Mouse (Mus musculus) forebrain, embryonic 16.5 days (tissue): ENCODE results near the gene Apbb2. TPM values are rescaled to one million over a fixed set of nuclear protein-coding genes. Genes with fewer than 3 reads are reported as not detected.

Experiments used
- ATAC-seq: fragments of 200-750 bp; cut with Nextera tagmentation; 2 replicates; pipeline ENCODE4 v1.8.0; 2017; ENCODE audit warnings: mild to moderate bottlenecking, moderate library complexity
- H3K27ac ChIP-seq: fragments of 300-500 bp; sonication (generic); 2 replicates; pipeline ENCODE4 v1.5.1; 2014; ENCODE audit warnings: low read length, control low read depth
- H3K27me3 ChIP-seq: fragments of 300-500 bp; sonication (generic); replicated peaks from 2 replicates; pipeline ENCODE4 v1.6.1; 2014; ENCODE audit warnings: low read length; ENCODE audit not compliant: control insufficient read depth, insufficient read depth
- H3K36me3 ChIP-seq: fragments of 300-500 bp; sonication (generic); 2 replicates; pipeline ENCODE4 v1.6.1; 2014; ENCODE audit not compliant: control insufficient read depth, insufficient read depth
- H3K4me1 ChIP-seq: fragments of 300-500 bp; sonication (generic); replicated peaks from 2 replicates; pipeline ENCODE4 v1.6.1; 2014; ENCODE audit warnings: low read length; ENCODE audit not compliant: control insufficient read depth, insufficient read depth
- H3K4me2 ChIP-seq: fragments of 300-500 bp; sonication (generic); 2 replicates; pipeline ENCODE4 v1.6.1; 2014; ENCODE audit warnings: mild to moderate bottlenecking, low read length, control low read depth
- H3K4me3 ChIP-seq: fragments of 300-500 bp; sonication (generic); replicated peaks from 2 replicates; pipeline ENCODE4 v1.5.1; 2014; ENCODE audit warnings: mild to moderate bottlenecking, low read length, control low read depth
- H3K9ac ChIP-seq: fragments of 300-500 bp; sonication (generic); replicated peaks from 2 replicates; pipeline ENCODE4 v1.6.1; 2014; ENCODE audit warnings: low read depth, low read length, control low read depth
- H3K9me3 ChIP-seq: fragments of 300-500 bp; sonication (generic); 2 replicates; pipeline ENCODE4 v1.6.1; 2016; ENCODE audit warnings: low read length; ENCODE audit not compliant: control insufficient read depth
- WGBS: fragments of 180-500 bp; shearing (Covaris S2); extraction: QIAGEN DNeasy Blood & Tissue Kit; methylation state at CpG from one replicate; pipeline ENCODE4 v1.1.7; 2014; 5-methylcytosine and 5-hydroxymethylcytosine counted together
- polyA plus RNA-seq: library from polyadenylated mRNA; unstranded; fragments of >200 nt; fragmentation: Nextera tagmentation; extraction: Ambion mirVana; gene quantifications from 2 replicates; pipeline ENCODE4 v1.2.1, GENCODE M21; 2015

The Apbb2 gene
- polyA plus RNA-seq, 1 experiment from 2014 or later: 99.1 TPM

DNA sequence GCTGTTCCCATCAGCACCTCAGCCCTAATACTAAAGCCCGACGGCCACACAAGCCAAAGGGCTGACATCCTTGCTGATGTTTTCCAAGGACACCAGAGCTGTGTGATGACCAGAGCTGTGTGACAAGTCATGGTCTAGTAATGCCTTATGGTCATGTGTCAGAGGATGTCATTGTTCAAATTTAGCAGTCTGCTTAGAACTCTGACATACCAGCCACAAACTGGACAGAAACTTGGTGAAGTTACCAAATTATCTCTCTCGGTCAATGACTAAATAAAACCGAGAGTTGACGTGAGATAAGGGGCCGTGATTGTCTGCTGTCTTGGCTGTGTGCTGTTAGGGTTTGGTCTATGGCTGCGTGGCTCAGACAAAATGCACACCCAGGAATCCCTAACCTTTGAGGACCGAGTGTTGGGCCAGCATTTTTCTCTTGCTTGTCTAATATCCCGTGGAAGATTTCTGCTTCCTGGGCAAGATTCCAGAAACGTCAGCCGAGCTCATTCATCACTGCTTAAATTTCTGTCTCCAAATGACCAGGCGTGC, 71.5 kb downstream of the Apbb2 start:
- no peak for ATAC-seq
- Histone ChIP-seq H3K9ac (no peak overlapping the region), H3K4me3 (no peak overlapping the region), H3K36me3 (no peaks in the 10 kb centered on the region), H3K27ac (no peak overlapping the region), H3K4me1 (peaks cover 10% of the 10 kb centered on the region), H3K27me3 (no peaks in the 10 kb centered on the region), H3K4me2 (no peak overlapping the region), H3K9me3 (no peaks in the 10 kb centered on the region)
- whole genome bisulfite sequencing: 78% methylated on average over 12 of the region's 12 CpGs

GRCm38 (mm10) chr5:66545573-66546141, 72.9 kb downstream of the Apbb2 start:
- Histone ChIP-seq H3K4me1 (peaks cover 10% of the 10 kb centered on the region), H3K9me3 (no peaks in the 10 kb centered on the region), H3K4me3 (no peak overlapping the region), H3K4me2 (peak overlapping the region; percentile 19; the same call in 1 of the 2 replicates), H3K36me3 (no peaks in the 10 kb centered on the region), H3K27ac (peak overlapping the region; percentile 3; the same call in 1 of the 2 replicates), H3K27me3 (no peaks in the 10 kb centered on the region), H3K9ac (peak overlapping the region; percentile 6)
- 7% methylated on average over 10 of the region's 10 CpGs for WGBS
- ATAC-seq: peak; percentile 73

DNA sequence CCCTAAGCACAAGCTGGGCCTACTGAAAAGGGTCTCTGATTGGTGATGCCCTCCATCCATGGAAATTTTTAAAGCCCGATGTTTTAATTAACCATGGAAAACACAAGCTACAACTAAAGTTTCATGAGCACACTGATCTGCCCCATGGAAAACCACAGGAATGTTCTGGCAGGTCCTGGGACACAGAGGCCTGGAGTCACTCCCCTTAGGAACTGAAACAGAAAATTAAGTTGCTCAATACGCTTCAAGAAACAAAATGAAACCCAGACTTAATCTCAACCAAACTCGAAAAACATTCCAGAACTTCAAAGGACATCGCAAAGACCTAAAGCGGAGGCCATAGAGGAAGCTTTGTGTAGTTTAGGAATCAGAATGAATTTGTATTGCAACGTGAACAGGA, 74.8 kb downstream of the Apbb2 start:
- peaks cover 10% of the 10 kb centered on the region for H3K4me1 ChIP-seq
- 44% methylated on average over 6 of the region's 6 CpGs for WGBS
- H3K4me3 ChIP-seq: no peak overlapping the region
- H3K9ac ChIP-seq: no peak overlapping the region
- H3K27me3 ChIP-seq: no peaks in the 10 kb centered on the region
- H3K4me2 ChIP-seq: no peak overlapping the region
- H3K9me3 ChIP-seq: no peaks in the 10 kb centered on the region
- ATAC-seq: no peak
- H3K27ac ChIP-seq: no peak overlapping the region
- H3K36me3 ChIP-seq: no peaks in the 10 kb centered on the region

- no peak for ATAC-seq
- WGBS: 76% methylated on average over 6 of the region's 6 CpGs
Observed at GRCm38 (mm10) chr5:66543344-66543743, 75.2 kb downstream of the Apbb2 start.

DNA sequence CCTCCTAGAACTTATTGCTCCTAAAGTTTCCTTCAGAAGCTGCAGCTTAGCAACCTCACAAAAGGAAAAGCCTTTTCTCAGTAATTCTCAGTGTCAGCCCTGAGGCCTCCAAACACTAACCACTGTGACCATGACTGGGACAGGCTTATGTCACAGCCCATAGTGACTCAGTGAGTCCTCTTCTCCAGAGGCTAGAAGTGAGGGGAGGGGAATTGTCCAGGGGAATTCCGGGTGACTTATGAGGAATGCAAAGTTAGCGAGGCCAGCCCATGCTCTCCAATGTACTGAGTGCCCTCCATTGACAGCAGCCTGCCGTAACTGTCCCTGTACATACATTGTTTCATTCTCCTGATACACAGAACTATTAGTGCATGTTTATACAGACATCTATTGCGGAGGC, 76.1 kb downstream of the Apbb2 start:
- no peak for ATAC-seq
- Histone ChIP-seq H3K4me2 (no peak overlapping the region), H3K4me1 (peaks cover 10% of the 10 kb centered on the region), H3K9me3 (no peaks in the 10 kb centered on the region), H3K27me3 (no peaks in the 10 kb centered on the region), H3K4me3 (no peak overlapping the region), H3K27ac (no peak overlapping the region), H3K9ac (no peak overlapping the region), H3K36me3 (no peaks in the 10 kb centered on the region)
- WGBS: 85% methylated on average over 4 of the region's 4 CpGs

More at GRCm38 (mm10) chr5:66543344-66543743, 75.2 kb downstream of the Apbb2 start:
- H3K27ac ChIP-seq: no peak overlapping the region
- peaks cover 10% of the 10 kb centered on the region for H3K4me1 ChIP-seq
- no peaks in the 10 kb centered on the region for H3K36me3 ChIP-seq
- H3K27me3 ChIP-seq: no peaks in the 10 kb centered on the region
- no peaks in the 10 kb centered on the region for H3K9me3 ChIP-seq
- H3K9ac ChIP-seq: no peak overlapping the region
- no peak overlapping the region for H3K4me2 ChIP-seq
- H3K4me3 ChIP-seq: no peak overlapping the region

- Histone ChIP-seq H3K4me3 (no peak overlapping the region), H3K9me3 (no peaks in the 10 kb centered on the region), H3K4me2 (no peak overlapping the region), H3K9ac (no peak overlapping the region), H3K27me3 (no peaks in the 10 kb centered on the region), H3K27ac (no peak overlapping the region), H3K4me1 (peaks cover 15% of the 10 kb centered on the region), H3K36me3 (no peaks in the 10 kb centered on the region)
- ATAC-seq: no peak
- 54% methylated on average over 4 of the region's 4 CpGs for WGBS
Observed at GRCm38 (mm10) chr5:66541385-66541784, 77.2 kb downstream of the Apbb2 start.

GRCm38 (mm10) chr5:66540246-66540645, 78.3 kb downstream of the Apbb2 start:
- no peak overlapping the region for H3K4me2 ChIP-seq
- H3K36me3 ChIP-seq: no peaks in the 10 kb centered on the region
- no peak overlapping the region for H3K27ac ChIP-seq
- 97% methylated on average over 4 of the region's 4 CpGs for WGBS
- H3K27me3 ChIP-seq: no peaks in the 10 kb centered on the region
- no peak for ATAC-seq
- no peak overlapping the region for H3K9ac ChIP-seq
- H3K9me3 ChIP-seq: no peaks in the 10 kb centered on the region
- no peak overlapping the region for H3K4me3 ChIP-seq
- peaks cover 12% of the 10 kb centered on the region; the same call in 1 of the 2 replicates for H3K4me1 ChIP-seq

- no peak overlapping the region for H3K9ac ChIP-seq
- no peak overlapping the region for H3K4me3 ChIP-seq
- no peaks in the 10 kb centered on the region for H3K36me3 ChIP-seq
- no peak for ATAC-seq
- H3K9me3 ChIP-seq: no peaks in the 10 kb centered on the region
- no peak overlapping the region for H3K4me2 ChIP-seq
- 86% methylated on average over 7 of the region's 7 CpGs for WGBS
- H3K27me3 ChIP-seq: no peaks in the 10 kb centered on the region
- H3K27ac ChIP-seq: no peak overlapping the region
- H3K4me1 ChIP-seq: peaks cover 13% of the 10 kb centered on the region
Observed at GRCm38 (mm10) chr5:66537811-66538210, 80.8 kb downstream of the Apbb2 start.

DNA sequence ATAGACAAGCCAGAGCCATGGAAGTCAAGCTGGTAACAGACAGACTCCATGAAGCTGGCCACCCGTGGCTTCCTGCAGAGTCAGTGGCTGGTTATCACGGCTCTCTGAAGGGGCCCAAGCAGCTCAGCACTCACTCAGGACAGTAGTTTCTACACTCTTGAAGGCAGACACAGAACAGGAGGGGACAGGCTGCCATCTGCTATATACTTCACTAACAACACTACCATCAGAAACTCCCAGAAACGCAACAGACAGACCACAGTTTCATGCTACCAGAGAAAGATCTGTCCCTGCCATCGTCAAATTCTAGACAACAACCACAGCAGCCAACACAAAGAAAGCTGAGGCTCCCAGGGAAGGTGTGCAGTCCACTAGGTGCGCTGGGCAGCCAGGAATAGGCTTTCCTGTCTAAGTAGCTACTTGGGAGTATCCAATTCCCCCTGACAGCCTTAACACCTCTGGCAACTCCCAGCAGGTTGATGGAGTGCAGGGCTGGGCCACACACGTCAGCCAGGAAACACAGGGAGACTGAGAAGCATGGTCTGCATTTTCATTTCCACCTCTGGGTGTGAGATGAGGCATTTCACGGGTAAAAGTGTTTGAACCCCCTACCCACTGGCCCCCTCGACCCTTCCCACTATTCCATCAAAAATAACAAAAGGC, 81.8 kb downstream of the Apbb2 start:
- no peak overlapping the region for H3K4me2 ChIP-seq
- H3K4me1 ChIP-seq: peaks cover 13% of the 10 kb centered on the region
- H3K27ac ChIP-seq: no peak overlapping the region
- 0 out of 2 replicates have a peak, but pooled peaks have one; percentile 8 for ATAC-seq
- H3K36me3 ChIP-seq: no peaks in the 10 kb centered on the region
- H3K4me3 ChIP-seq: no peak overlapping the region
- no peaks in the 10 kb centered on the region for H3K27me3 ChIP-seq
- no peaks in the 10 kb centered on the region for H3K9me3 ChIP-seq
- H3K9ac ChIP-seq: no peak overlapping the region
- 51% methylated on average over 8 of the region's 8 CpGs for WGBS
